Mouse (Mus musculus) left cerebral cortex, postnatal 14 days (tissue): ENCODE measurements at regions not wholly inside any gene's neighbourhood (a gene's known extent, or its start where the extent isn't known, plus 50 kb on each side); places are given as distances from the start of the nearest gene placed in this dataset.

Experiments used
- DNase-seq, 2 experiments: peaks; one replicate each; pipeline ENCODE4 v3.0.0; 2021 to 2022; ENCODE audit warnings: low spot score in 2 of 2, mixed read lengths in 1 of 2
- intact Hi-C: fragments of 180-260 bp; cut with DNase I; formaldehyde crosslinking; loops from one replicate; pipeline ENCODE4 v1.15.1; 2025

DNA sequence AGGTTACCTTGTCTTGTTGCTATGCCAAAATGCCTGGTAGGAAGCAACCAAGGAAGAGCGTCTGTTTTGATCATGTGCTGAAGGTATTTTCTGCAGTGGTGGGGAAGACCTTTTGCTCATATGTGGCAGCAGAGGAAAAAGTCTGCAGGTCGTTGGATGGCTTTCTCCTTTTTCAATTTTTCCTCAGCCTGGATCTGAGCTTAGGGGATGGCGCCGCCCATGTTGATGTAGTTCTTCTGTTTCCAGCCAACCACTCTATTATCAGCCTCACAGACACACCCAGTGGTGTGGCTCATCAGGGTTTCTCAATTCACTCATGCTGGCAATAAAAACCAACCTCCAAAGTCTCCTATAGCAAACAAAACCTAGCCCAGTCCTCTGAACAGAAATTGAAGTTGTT, 75.3 kb upstream of the Sgk1 start:
- intact Hi-C loops: no loop called here
- no peak for DNase-seq

DNA sequence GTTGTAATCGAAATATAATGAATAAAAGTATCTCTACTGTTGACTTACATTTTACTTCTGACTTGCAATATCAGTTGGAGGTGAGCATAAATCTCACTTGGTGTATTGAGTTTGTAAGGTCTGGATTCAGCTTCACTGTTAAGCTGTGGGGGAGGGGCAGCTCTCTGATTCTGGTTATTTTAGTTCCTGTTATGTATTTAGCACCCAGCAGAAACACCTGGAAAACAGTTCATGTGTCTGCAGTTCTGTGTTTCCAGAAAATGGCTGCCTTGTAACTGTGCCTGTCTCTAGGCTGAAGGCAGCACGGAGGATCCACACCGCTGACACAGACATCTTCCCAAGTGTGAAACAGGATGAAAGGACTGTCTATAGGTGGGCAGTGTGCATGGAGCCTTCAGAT, 62.3 kb upstream of the Sgk1 start:
- intact Hi-C loops: no loop called here
- no peak for DNase-seq

DNA sequence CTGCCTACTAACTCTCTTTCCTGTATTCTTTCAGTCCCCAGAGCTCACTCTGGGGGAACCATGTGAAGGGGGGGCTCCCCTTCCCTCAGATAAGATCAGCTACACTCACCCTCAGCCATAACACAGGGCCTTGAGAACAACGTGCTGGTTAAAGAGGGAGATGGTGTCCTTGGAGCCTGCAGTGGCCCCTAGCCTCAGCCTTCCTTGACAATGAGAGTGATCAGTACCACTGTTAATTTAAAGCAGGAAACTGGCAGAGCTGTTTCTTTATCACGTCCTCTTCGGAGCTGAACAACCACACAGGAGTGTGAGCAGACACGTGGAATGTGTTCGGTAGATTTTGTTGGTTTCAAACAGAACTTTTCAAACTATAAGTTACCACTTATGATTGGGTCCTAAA, 60.6 kb upstream of the Sgk1 start:
- no peak for DNase-seq
- intact Hi-C loops: no loop called here

DNA sequence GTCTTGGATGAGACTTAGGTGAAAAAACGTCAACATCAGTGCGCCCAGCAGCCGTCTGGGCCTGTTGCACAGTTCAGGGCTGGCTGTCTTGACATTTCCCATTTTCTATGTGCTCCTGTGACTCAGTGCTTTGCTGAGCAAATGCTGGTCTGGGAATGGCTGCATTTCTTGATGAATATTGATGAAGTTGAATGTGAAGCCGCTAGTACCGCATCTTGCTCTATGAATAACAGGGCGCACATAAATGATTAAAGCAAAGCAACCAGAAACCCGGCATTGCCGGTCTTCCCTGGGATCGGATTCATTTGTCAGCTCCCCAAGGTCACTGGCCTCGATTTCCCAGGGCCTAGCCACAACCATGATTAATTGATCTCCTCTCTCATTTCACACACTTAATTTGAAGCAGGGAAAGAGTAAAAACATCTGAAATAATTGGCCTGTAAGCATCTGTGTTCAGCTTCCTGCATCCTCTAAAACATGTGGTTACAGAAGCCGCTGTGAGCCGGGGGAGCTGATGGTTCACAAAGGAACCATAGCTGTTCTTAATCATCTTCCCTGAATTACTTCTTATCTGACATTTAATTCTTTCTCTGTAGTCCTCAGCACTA, 57.5 kb upstream of the Sgk1 start:
- DNase-seq: no peak
- intact Hi-C loops: no loop called here

DNA sequence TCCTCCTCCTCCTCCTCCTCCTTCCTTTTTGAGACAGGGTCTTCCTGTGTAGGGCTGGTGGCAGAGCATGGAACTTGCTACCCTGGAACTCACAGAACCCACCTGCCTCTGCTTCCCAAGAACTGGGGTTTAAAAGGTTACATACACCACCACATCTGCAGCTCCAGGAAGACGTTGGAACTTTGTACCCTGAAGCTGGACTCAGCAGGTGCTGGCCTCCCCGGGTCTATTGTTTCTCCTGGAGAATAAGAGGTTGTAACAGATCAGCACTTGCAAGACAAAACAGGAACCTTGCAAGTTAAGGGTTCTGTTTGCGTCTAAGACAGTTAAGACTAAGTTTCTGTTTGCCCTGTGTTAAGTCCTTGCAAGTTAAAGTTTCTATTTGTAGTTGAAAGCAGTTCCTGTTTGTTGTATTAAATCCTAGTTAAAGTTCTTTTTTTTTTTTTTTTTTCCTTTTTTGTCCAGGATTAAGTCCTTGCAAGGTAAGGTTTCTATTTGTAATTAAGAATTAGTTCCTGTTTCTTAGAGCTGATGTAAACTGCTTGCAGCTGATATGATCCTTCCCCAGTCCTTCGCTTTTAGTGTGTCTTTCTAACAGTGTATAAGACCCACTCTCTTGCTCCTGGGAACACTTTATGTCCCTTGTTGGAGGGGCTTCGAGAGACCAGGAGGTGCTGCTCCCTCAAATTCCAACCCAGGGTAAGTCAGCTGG, 55.0 kb upstream of the Sgk1 start:
- intact Hi-C loops: no loop called here

DNA sequence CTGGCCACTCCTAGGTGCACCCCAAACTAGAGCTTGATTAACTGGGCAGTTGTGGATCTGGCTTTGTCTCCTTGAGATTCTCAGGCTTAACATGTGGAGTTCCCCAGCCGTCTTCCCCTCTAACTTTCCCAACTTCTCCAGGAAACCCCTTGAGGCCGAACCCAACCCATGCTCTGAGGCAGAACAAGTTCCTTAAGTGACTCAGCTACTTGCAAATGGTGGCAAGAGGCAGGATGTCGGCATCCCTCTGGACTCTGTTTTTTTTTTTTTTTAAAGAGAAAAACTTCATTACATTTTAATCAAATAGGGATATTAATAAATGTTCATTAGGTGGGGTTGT, 54.5 kb upstream of the Sgk1 start:
- DNase-seq: no peak
- intact Hi-C loops: no loop called here

More for the DNA sequence above, 55.0 kb upstream of the Sgk1 start:
- DNase-seq: no peak

DNA sequence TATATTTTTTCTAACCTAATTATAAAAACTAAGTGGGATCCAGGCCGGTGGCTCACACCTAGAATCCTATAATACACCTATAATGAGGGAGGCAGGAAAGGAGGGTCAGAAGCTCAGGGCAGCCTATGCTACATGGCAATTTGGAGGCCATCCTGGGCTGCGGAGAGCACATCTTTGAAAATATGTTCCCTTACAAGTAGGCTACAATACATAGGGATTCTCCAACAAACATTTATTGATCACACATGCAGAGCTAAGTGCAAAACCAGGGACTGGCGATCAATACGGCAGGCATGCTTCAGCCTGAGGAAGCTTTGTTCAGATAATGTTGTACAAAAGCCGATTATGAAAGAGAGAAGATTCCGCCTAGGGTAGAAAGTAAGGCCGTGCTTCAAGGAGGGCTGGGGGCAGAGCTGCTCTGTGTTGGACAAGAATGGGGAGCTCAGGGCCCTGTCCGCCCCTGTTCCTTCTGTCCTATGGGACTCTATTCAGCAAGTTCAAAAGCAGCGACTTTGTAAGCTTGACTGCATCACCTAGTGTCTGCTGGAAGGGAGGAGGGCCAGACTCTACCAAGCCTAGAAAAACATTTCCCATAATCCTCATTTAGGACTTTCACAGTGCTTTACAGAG, 53.4 kb upstream of the Sgk1 start:
- intact Hi-C loops: no loop called here
- no peak for DNase-seq

DNA sequence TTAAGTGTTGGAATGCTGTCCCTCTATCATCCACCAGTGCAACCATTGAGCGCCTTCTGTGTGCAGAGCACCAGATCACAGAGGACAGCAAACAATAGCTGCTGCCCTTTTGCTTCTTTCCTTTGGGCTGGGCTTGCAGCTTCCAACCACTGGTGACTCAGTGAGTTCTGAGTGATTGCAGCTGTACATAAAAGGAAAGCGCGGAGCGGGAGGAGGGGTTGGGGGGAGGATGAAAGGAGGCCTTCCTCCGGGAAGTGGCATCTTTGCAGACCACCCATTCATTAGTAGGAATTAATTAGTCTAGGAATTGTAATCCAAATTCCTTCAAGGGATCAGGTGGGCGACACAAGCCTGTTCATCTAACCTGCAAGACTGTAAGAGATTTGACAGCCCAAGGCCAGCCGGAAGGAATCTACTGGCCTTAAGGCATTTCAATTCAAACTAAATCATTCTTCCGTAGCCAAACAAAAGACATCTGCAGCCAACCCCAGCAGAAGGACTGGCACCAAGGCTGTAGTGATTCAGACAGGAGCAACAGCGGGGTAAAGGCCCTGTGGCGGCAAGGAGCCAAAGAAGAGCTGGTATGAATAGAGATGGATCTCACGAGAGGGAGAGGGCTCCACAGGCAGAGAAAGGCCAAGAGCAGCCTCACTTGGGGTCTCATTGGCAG, 52.8 kb upstream of the Sgk1 start:
- intact Hi-C loops: no loop called here
- no peak for DNase-seq

DNA sequence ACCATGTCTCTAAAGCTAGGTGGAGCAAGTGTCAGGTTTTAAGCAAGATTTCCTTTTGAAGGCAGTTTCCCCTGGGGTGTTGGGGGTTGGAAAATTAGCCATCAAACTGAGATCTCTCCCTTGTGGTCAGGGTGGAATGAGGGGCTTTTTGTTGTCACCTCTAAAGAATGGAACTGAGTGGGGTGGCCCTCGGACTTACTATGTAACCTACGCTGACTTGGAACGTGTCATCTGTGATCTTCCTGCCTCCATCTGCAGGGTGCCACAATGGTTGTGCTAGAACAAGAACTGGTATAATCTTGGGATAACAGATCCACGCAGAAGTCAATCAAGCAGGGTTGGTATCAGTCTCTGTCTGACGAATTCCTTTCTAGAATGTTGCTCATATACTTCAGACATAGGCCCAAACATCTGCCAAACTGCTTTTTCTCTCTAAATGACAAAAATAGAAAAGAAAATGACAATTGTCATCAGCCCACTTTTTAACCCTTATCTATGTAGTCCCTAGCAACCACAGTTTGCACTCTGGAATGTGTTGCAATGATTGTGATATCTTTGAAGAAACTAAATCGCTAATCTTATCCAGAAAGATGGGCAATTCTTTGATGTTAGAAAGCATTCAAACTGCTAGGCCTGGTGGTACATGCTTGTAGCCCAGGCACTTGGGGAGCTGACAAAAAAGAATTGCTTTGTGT, 50.8 kb upstream of the Sgk1 start:
- intact Hi-C loops: no loop called here
- DNase-seq: no peak
